Mouse (Mus musculus) megakaryocyte, embryonic 14.5 days (primary cell): ENCODE results near the gene Ren1.

Experiments
- FLI1 ChIP-seq: IDR thresholded peaks from 2 replicates; pipeline ENCODE4 v1.6.1; 2012; ENCODE audit warnings: low read length, inconsistent platforms, mixed read lengths
- GATA1 ChIP-seq: IDR thresholded peaks from 3 replicates; pipeline ENCODE4 v1.6.1; 2012; ENCODE audit warnings: mixed read lengths, low read length, inconsistent platforms, borderline replicate concordance

GRCm38 (mm10) chr1:133367606-133368488 lies 17.5 kb downstream of the Ren1 start:
- TF ChIP-seq GATA1 (no peak), FLI1 (no peak)
